Mouse (Mus musculus) embryonic fibroblast, embryonic 13.5 days (primary cell): Measurements from ENCODE around the gene Ric3.

ENCODE experiments used
- CTCF ChIP-seq: IDR thresholded peaks from 2 replicates; pipeline ENCODE4 v1.5.1; 2011; ENCODE audit warnings: mild to moderate bottlenecking, control low read depth, low read length, moderate library complexity, borderline replicate concordance; ENCODE audit not compliant: insufficient read depth
- POLR2A ChIP-seq: IDR thresholded peaks from 2 replicates; pipeline ENCODE4 v1.6.1; 2011; ENCODE audit warnings: low read depth, mild to moderate bottlenecking, control low read depth, low read length, moderate library complexity

- TF ChIP-seq CTCF, result no peak
- TF ChIP-seq POLR2A, result no peak
Measured at GRCm38 (mm10) chr7:109014851-109015250, 68.3 kb downstream of the Ric3 start.
